Mouse (Mus musculus) stomach, postnatal 0 days (tissue): ENCODE results near the gene Card10.

Source experiments
- CTCF ChIP-seq: IDR thresholded peaks from 2 replicates; pipeline ENCODE4 v1.5.1; 2016; ENCODE audit warnings: antibody characterized with exemption, low read depth, mild to moderate bottlenecking, moderate library complexity
- EP300 ChIP-seq: optimal IDR thresholded peaks from 2 replicates; pipeline ENCODE3; 2016; ENCODE audit warnings: antibody characterized with exemption

GRCm38 (mm10) chr15:78755226-78755625 is 47.6 kb downstream of the Card10 start:
- TF ChIP-seq CTCF (no peak), EP300 (no peak)
